Mouse (Mus musculus): ENCODE measurements at regions not wholly inside any gene's neighbourhood (a gene's known extent, or its start where the extent isn't known, plus 50 kb on each side); places are given as distances from the start of the nearest gene placed in this dataset.

DNA sequence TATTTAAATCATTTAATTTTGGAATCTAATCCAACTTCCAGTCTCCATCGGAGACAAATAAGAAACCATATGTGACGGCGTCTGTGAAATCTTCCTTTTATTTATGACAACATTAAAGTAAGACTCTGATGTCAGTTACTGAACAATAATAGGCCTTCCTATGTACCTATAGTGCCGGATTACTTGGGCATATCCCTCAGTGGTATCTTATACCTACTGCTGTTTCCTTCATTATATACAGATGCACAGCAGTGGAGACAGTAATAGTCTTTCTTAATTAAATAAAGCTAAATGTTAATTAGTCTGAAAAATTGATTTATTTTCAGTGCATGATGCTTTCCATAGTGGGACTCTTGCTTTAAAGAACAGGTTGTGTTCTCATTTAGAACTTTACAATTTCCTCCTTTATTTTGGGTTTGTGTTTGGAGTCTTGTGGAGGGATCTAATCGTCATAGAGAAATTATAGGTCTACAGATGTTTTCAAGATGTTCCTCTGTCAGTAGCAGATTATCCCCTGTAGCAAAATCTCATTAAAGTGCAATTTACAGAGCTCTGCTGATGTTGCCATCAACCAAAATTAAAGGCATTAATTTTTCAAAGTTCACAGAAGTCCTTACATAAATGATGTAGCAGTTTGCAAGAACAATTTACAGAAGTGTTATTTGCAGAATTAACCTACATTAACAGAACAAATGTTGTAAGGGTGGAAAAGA, 97.3 kb upstream of the Zic1 start:
- no peak for TF ChIP-seq CTCF (IDR thresholded peaks at IDR 0.05; ENCODE audit: borderline replicate concordance, insufficient read depth, low read length)
- no peak for TF ChIP-seq POLR2A (IDR thresholded peaks at IDR 0.05; ENCODE audit: low read depth, low read length)
